Mouse (Mus musculus): ENCODE measurements at regions not wholly inside any gene's neighbourhood (a gene's known extent, or its start where the extent isn't known, plus 50 kb on each side); places are given as distances from the start of the nearest gene placed in this dataset.
"Not testable (repeated sequence)": the region's sequence is repeated elsewhere in the genome, so short reads cannot be mapped to it uniquely, and the experiment has no call there.

GRCm38 (mm10) chr6:101669118-101669845 lies 291.6 kb upstream of the Pdzrn3 start:
- Histone ChIP-seq H3K4me1 (ENCODE audit: control insufficient read depth, insufficient read depth, low read length) (no peaks in the 10 kb centered on the region), H3K9ac (replicated peaks; ENCODE audit: low read depth, low read length) (no peak overlapping the region), H3K27me3 (ENCODE audit: control insufficient read depth, insufficient read depth, low read length) (no peaks in the 10 kb centered on the region), H3K9me3 (ENCODE audit: control insufficient read depth, low read length) (no peaks in the 10 kb centered on the region), H3K4me3 (ENCODE audit: low read depth, low read length) (no peak overlapping the region), H3K4me2 (ENCODE audit: low read depth, low read length) (no peak overlapping the region), H3K36me3 (ENCODE audit: control insufficient read depth, insufficient read depth, low read length) (no peaks in the 10 kb centered on the region), H3K27ac (ENCODE audit: low read depth, low read length) (no peak overlapping the region)
- ATAC-seq (ENCODE audit: low read depth) = no peak
- 72% methylated on average over 5 of the region's 5 CpGs for whole genome bisulfite sequencing

- no peak overlapping the region for H3K9ac ChIP-seq (replicated peaks; ENCODE audit: low read depth, low read length)
- no peak overlapping the region for H3K4me3 ChIP-seq (ENCODE audit: low read depth, low read length)
- ATAC-seq (ENCODE audit: low read depth) = no peak
- no peak overlapping the region for H3K27ac ChIP-seq (ENCODE audit: low read depth, low read length)
- no peak overlapping the region for H3K4me2 ChIP-seq (ENCODE audit: low read depth, low read length)
- H3K36me3 ChIP-seq (ENCODE audit: control insufficient read depth, insufficient read depth, low read length) = no peaks in the 10 kb centered on the region
- H3K27me3 ChIP-seq (ENCODE audit: control insufficient read depth, insufficient read depth, low read length) = no peaks in the 10 kb centered on the region
- H3K9me3 ChIP-seq (ENCODE audit: control insufficient read depth, low read length) = no peaks in the 10 kb centered on the region
- H3K4me1 ChIP-seq (ENCODE audit: control insufficient read depth, insufficient read depth, low read length) = no peaks in the 10 kb centered on the region
- WGBS = 93% methylated on average over 6 of the region's 6 CpGs
These were observed 276.7 kb upstream of the Pdzrn3 start for GRCm38 (mm10) chr6:101654351-101654750.

- H3K4me2 ChIP-seq (ENCODE audit: low read depth, low read length); H3K9ac ChIP-seq (replicated peaks; ENCODE audit: low read depth, low read length); H3K4me3 ChIP-seq (ENCODE audit: low read depth, low read length); ATAC-seq (ENCODE audit: low read depth); H3K4me1 ChIP-seq (ENCODE audit: control insufficient read depth, insufficient read depth, low read length); H3K27ac ChIP-seq (ENCODE audit: low read depth, low read length); H3K36me3 ChIP-seq (ENCODE audit: control insufficient read depth, insufficient read depth, low read length); H3K9me3 ChIP-seq (ENCODE audit: control insufficient read depth, low read length); H3K27me3 ChIP-seq (ENCODE audit: control insufficient read depth, insufficient read depth, low read length): not testable (repeated sequence)
- WGBS = 7% methylated on average over 5 of the region's 6 CpGs
These were observed 272.7 kb upstream of the Pdzrn3 start for GRCm38 (mm10) chr6:101650348-101650747.

GRCm38 (mm10) chr6:101617295-101617694 lies 239.6 kb upstream of the Pdzrn3 start:
- no peak overlapping the region for H3K9ac ChIP-seq (replicated peaks; ENCODE audit: low read depth, low read length)
- no peaks in the 10 kb centered on the region for H3K36me3 ChIP-seq (ENCODE audit: control insufficient read depth, insufficient read depth, low read length)
- no peak for ATAC-seq (ENCODE audit: low read depth)
- H3K4me2 ChIP-seq (ENCODE audit: low read depth, low read length) = no peak overlapping the region
- H3K4me3 ChIP-seq (ENCODE audit: low read depth, low read length) = no peak overlapping the region
- whole genome bisulfite sequencing = 65% methylated on average over 1 of the region's 1 CpGs
- no peaks in the 10 kb centered on the region for H3K4me1 ChIP-seq (ENCODE audit: control insufficient read depth, insufficient read depth, low read length)
- H3K9me3 ChIP-seq (ENCODE audit: control insufficient read depth, low read length) = no peaks in the 10 kb centered on the region
- H3K27ac ChIP-seq (ENCODE audit: low read depth, low read length) = no peak overlapping the region
- no peaks in the 10 kb centered on the region for H3K27me3 ChIP-seq (ENCODE audit: control insufficient read depth, insufficient read depth, low read length)

GRCm38 (mm10) chr6:101616776-101617175 lies 239.1 kb upstream of the Pdzrn3 start:
- no peak overlapping the region for H3K4me2 ChIP-seq (ENCODE audit: low read depth, low read length)
- no peak overlapping the region for H3K27ac ChIP-seq (ENCODE audit: low read depth, low read length)
- 36% methylated on average over 3 of the region's 3 CpGs for WGBS
- H3K4me1 ChIP-seq (ENCODE audit: control insufficient read depth, insufficient read depth, low read length) = no peaks in the 10 kb centered on the region
- H3K27me3 ChIP-seq (ENCODE audit: control insufficient read depth, insufficient read depth, low read length) = no peaks in the 10 kb centered on the region
- H3K9me3 ChIP-seq (ENCODE audit: control insufficient read depth, low read length) = no peaks in the 10 kb centered on the region
- H3K4me3 ChIP-seq (ENCODE audit: low read depth, low read length) = no peak overlapping the region
- no peaks in the 10 kb centered on the region for H3K36me3 ChIP-seq (ENCODE audit: control insufficient read depth, insufficient read depth, low read length)
- H3K9ac ChIP-seq (replicated peaks; ENCODE audit: low read depth, low read length) = no peak overlapping the region
- no peak for ATAC-seq (ENCODE audit: low read depth)

GRCm38 (mm10) chr6:101609015-101609414 lies 231.3 kb upstream of the Pdzrn3 start:
- H3K27ac ChIP-seq (ENCODE audit: low read depth, low read length) = no peak overlapping the region
- no peak overlapping the region for H3K4me3 ChIP-seq (ENCODE audit: low read depth, low read length)
- no peak overlapping the region for H3K4me2 ChIP-seq (ENCODE audit: low read depth, low read length)
- no peaks in the 10 kb centered on the region for H3K9me3 ChIP-seq (ENCODE audit: control insufficient read depth, low read length)
- no peak overlapping the region for H3K9ac ChIP-seq (replicated peaks; ENCODE audit: low read depth, low read length)
- 93% methylated on average over 4 of the region's 4 CpGs for WGBS
- ATAC-seq (ENCODE audit: low read depth) = no peak
- H3K27me3 ChIP-seq (ENCODE audit: control insufficient read depth, insufficient read depth, low read length) = no peaks in the 10 kb centered on the region
- no peaks in the 10 kb centered on the region for H3K36me3 ChIP-seq (ENCODE audit: control insufficient read depth, insufficient read depth, low read length)
- no peaks in the 10 kb centered on the region for H3K4me1 ChIP-seq (ENCODE audit: control insufficient read depth, insufficient read depth, low read length)

- no peak for ATAC-seq (ENCODE audit: low read depth)
These were observed 225.4 kb upstream of the Pdzrn3 start for GRCm38 (mm10) chr6:101603083-101603482.

GRCm38 (mm10) chr6:101596995-101597394 lies 219.3 kb upstream of the Pdzrn3 start:
- H3K4me1 ChIP-seq (ENCODE audit: control insufficient read depth, insufficient read depth, low read length) = no peaks in the 10 kb centered on the region
- H3K4me2 ChIP-seq (ENCODE audit: low read depth, low read length) = no peak overlapping the region
- H3K27ac ChIP-seq (ENCODE audit: low read depth, low read length) = no peak overlapping the region
- no peaks in the 10 kb centered on the region for H3K9me3 ChIP-seq (ENCODE audit: control insufficient read depth, low read length)
- 95% methylated on average over 2 of the region's 2 CpGs for WGBS
- no peak overlapping the region for H3K4me3 ChIP-seq (ENCODE audit: low read depth, low read length)
- H3K27me3 ChIP-seq (ENCODE audit: control insufficient read depth, insufficient read depth, low read length) = no peaks in the 10 kb centered on the region
- H3K36me3 ChIP-seq (ENCODE audit: control insufficient read depth, insufficient read depth, low read length) = no peaks in the 10 kb centered on the region
- ATAC-seq (ENCODE audit: low read depth) = no peak
- no peak overlapping the region for H3K9ac ChIP-seq (replicated peaks; ENCODE audit: low read depth, low read length)

More at GRCm38 (mm10) chr6:101603083-101603482, 225.4 kb upstream of the Pdzrn3 start:
- no peaks in the 10 kb centered on the region for H3K9me3 ChIP-seq (ENCODE audit: control insufficient read depth, low read length)
- H3K27ac ChIP-seq (ENCODE audit: low read depth, low read length) = no peak overlapping the region
- 70% methylated on average over 6 of the region's 6 CpGs for WGBS
- no peaks in the 10 kb centered on the region for H3K36me3 ChIP-seq (ENCODE audit: control insufficient read depth, insufficient read depth, low read length)
- no peaks in the 10 kb centered on the region for H3K27me3 ChIP-seq (ENCODE audit: control insufficient read depth, insufficient read depth, low read length)
- no peak overlapping the region for H3K9ac ChIP-seq (replicated peaks; ENCODE audit: low read depth, low read length)
- H3K4me3 ChIP-seq (ENCODE audit: low read depth, low read length) = no peak overlapping the region
- H3K4me1 ChIP-seq (ENCODE audit: control insufficient read depth, insufficient read depth, low read length) = no peaks in the 10 kb centered on the region
- no peak overlapping the region for H3K4me2 ChIP-seq (ENCODE audit: low read depth, low read length)

GRCm38 (mm10) chr6:101593782-101594641 lies 216.3 kb upstream of the Pdzrn3 start:
- Histone ChIP-seq H3K27ac (ENCODE audit: low read depth, low read length) (no peak overlapping the region), H3K4me2 (ENCODE audit: low read depth, low read length) (no peak overlapping the region), H3K27me3 (ENCODE audit: control insufficient read depth, insufficient read depth, low read length) (no peaks in the 10 kb centered on the region), H3K4me3 (ENCODE audit: low read depth, low read length) (no peak overlapping the region), H3K9me3 (ENCODE audit: control insufficient read depth, low read length) (no peaks in the 10 kb centered on the region), H3K36me3 (ENCODE audit: control insufficient read depth, insufficient read depth, low read length) (no peaks in the 10 kb centered on the region), H3K4me1 (ENCODE audit: control insufficient read depth, insufficient read depth, low read length) (no peaks in the 10 kb centered on the region), H3K9ac (replicated peaks; ENCODE audit: low read depth, low read length) (no peak overlapping the region)
- 51% methylated on average over 12 of the region's 12 CpGs for WGBS
- no peak for ATAC-seq (ENCODE audit: low read depth)

All from neural tube, embryonic 14.5 days (tissue).